Mouse (Mus musculus): ENCODE measurements around the gene Dtx2. TPM values are rescaled to one million over a fixed set of nuclear protein-coding genes. Genes with fewer than 3 reads are reported as not detected.
"Not testable (repeated sequence)": the region's sequence is repeated elsewhere in the genome, so short reads cannot be mapped to it uniquely, and the experiment has no call there.

Dtx2 gene
- polyA plus RNA-seq, 1 experiment from 2014 or later, result 36.5 TPM

DNA sequence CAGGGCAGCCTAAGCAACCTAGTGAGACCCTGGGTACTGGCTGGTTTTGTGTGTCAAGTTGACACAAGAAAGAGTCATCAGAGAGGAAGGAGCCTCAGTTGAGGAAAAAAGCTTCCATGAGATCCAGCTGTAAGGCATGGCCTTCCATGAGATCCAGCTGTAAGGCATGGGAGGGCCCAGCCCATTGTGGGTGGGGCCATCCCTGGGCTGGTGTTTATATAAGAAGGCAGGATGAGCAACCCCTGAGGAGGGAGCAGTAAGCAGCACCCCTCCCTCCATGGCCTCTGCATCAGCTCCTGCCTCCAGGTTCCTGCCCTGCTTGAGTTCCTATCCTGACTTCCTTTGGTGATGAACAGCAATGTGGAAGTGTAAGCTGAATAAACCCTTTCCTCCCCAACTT lies 53.9 kb downstream of the Dtx2 start:
- not testable (repeated sequence) for H3K36me3 ChIP-seq; H3K27me3 ChIP-seq; H3K9me3 ChIP-seq (replicated peaks); H3K4me3 ChIP-seq (replicated peaks); H3K27ac ChIP-seq (replicated peaks); H3K9ac ChIP-seq; H3K4me2 ChIP-seq (replicated peaks); ATAC-seq (ENCODE audit: insufficient number of reproducible peaks, low FRiP score, low TSS enrichment, low read depth)
- peaks cover 13% of the 10 kb centered on the region for H3K4me1 ChIP-seq

DNA sequence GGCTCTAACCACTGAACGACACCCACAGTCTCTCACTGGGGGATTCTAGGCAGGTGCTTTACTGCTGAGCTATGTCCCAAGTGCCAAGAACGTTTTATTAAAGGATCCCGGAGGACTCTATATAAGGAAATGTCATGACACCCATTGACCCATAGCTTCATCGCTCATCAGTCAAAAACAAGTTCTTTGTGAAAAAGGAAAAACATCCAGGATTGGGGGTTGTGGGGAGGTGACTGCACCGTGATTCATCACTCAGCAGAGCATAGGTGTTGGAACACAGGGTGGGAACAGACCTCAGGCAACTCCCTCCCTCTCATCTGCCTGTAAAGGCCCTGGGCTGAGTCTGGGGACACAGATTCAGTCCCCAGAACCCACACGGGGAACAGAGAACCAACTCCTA lies 55.3 kb downstream of the Dtx2 start:
- no peak overlapping the region for H3K27ac ChIP-seq (replicated peaks)
- ATAC-seq (ENCODE audit: insufficient number of reproducible peaks, low FRiP score, low TSS enrichment, low read depth), result no peak
- no peaks in the 10 kb centered on the region for H3K9me3 ChIP-seq (replicated peaks)
- H3K9ac ChIP-seq, result no peak overlapping the region
- no peak overlapping the region for H3K4me2 ChIP-seq (replicated peaks)
- peaks cover 13% of the 10 kb centered on the region for H3K4me1 ChIP-seq
- WGBS, result 65% methylated on average over 6 of the region's 6 CpGs
- no peaks in the 10 kb centered on the region for H3K27me3 ChIP-seq
- no peaks in the 10 kb centered on the region for H3K36me3 ChIP-seq
- no peak overlapping the region for H3K4me3 ChIP-seq (replicated peaks)

DNA sequence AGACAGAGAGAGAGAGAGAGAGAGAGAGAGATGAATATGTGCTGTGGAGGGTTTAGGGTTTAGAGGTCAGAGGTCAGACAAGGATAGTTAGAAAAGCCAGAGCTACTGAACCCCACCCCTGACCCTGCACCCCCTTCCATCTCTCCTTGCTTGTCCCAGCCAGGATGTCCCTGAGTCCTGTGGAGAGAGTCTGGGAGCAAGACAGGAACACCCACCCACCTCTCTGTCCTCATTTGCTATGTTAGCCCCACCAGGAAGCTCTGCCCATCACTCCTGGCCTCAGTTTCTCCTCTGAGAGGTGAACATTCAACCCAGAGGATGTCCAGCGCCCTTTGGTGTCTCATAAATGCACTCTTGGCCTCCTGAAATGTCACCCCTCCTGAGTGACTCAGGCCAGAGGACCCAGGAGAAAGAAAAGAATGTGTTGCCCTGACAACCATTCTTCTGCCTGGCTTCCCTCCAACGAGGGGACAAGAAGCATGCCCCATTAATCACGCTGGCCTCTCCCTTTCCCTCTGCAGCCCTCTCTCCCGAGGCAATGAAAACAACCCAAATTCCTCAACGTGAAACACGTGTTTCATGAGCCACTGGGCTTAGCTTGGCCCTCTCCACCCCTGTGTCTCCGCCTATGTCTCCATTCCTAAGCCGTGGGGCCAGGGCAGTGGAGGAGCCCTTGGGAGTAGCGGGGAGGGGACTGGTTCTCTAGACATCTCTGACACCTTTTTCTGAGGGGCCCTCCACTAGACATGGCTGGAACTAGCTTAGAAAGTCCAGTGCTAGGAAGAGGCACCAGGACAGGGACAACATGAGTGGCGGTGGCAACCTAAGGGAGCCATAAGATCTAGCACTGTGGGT lies 56.9 kb downstream of the Dtx2 start:
- no peak overlapping the region for H3K9ac ChIP-seq
- no peaks in the 10 kb centered on the region for H3K27me3 ChIP-seq
- no peaks in the 10 kb centered on the region for H3K9me3 ChIP-seq (replicated peaks)
- peaks cover 10% of the 10 kb centered on the region for H3K4me1 ChIP-seq
- no peaks in the 10 kb centered on the region for H3K36me3 ChIP-seq
- H3K4me2 ChIP-seq (replicated peaks), result peak overlapping the region; percentile 12; the same call in 1 of the 2 replicates
- no peak overlapping the region for H3K4me3 ChIP-seq (replicated peaks)
- H3K27ac ChIP-seq (replicated peaks), result peak overlapping the region; percentile 60
- WGBS, result 15% methylated on average over 10 of the region's 10 CpGs
- peak; percentile 67 for ATAC-seq (ENCODE audit: insufficient number of reproducible peaks, low FRiP score, low TSS enrichment, low read depth)

DNA sequence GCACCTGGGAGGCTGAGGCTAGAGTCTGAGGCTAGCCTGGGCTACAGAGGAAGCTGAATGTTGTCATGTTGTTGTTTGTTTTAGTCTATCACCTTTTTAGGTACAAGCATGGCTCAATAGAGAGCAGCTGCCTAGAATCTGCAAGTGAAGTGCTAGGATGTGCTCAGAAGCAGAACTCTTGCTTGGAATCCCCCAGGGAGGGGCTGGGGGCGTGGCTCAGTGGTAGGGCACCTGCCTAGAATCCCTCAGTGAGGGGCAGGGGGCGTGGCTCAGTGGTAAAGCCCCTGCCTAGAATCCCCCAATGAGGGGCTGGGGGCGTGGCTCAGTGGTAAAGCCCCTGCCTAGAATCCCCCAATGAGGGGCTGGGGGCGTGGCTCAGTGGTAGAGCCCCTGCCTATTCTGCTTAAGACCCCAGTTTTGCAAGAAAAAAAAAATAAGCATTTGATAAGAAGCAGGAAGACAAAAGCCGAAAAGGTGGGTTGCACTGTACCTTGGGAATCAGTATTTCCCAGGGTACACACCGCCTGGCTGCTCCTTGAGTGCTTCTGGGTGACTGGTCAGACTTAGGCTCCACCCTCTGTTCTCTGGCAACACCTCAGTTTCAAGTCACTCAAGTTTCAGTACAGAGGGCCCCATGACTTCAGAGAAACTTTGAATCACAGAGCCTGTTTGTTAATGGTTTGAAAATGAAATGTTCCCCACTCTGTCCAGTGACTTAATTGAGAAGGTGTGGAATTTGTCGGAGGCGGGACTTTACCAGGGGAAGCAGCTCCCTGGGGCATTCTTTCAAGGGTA lies 58.5 kb downstream of the Dtx2 start:
- Histone ChIP-seq H3K4me2 (replicated peaks) (no peak overlapping the region), H3K9me3 (replicated peaks) (no peaks in the 10 kb centered on the region), H3K4me1 (peaks cover 16% of the 10 kb centered on the region), H3K4me3 (replicated peaks) (no peak overlapping the region), H3K27ac (replicated peaks) (no peak overlapping the region; the same call in 1 of the 2 replicates), H3K9ac (no peak overlapping the region), H3K36me3 (no peaks in the 10 kb centered on the region), H3K27me3 (no peaks in the 10 kb centered on the region)
- WGBS, result 75% methylated on average over 8 of the region's 8 CpGs
- no peak for ATAC-seq (ENCODE audit: insufficient number of reproducible peaks, low FRiP score, low TSS enrichment, low read depth)

DNA sequence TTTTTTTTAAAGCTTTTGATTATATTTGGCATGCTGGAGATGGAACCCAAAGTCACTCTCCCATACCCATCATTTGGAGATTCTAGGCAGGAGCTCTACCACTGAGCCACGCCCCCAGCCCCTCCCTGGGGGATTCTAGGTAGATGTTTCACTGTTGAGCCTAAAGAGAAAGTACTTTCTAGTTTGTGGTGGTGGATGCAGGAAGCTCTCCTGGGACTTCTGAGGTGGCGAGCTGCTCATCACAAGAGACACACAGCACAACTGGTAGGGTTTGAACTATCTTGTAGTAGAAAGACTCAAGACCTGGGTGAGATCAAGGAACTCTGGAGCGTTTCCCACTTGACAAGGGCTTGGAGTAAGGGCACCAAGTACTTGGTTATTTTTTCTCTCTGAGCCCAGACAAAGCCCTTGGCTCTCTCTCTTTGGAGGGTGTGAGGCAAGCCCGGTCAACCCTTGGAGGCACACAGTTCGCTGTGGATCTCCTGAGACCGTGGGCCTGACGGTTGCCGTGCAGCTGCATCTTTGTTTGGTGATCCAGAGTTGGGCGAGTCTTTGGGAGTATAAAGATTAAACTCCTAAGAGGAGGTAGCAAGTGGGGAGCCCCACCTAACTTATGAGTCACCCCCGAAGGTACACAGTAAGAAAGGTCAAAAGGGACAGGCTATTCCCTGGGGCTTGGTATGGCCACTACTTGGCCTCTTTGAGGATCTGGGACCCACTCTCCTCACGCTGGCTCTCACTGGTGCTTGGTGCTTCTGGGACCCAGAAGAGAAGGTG lies 59.9 kb downstream of the Dtx2 start, which contains the start of gene Upk3bl:
Gene Upk3bl, plus strand, starts transcription at position 192 of the 777 bp plus-strand sequence.
- no peaks in the 10 kb centered on the region for H3K27me3 ChIP-seq
- WGBS, result 86% methylated on average over 11 of the region's 11 CpGs
- no peaks in the 10 kb centered on the region for H3K9me3 ChIP-seq (replicated peaks)
- ATAC-seq (ENCODE audit: insufficient number of reproducible peaks, low FRiP score, low TSS enrichment, low read depth), result no peak
- H3K4me1 ChIP-seq, result peaks cover 16% of the 10 kb centered on the region
- H3K4me2 ChIP-seq (replicated peaks), result no peak within 1 kb of the TSS
- no peaks in the 10 kb centered on the region for H3K36me3 ChIP-seq
- no peak within 1 kb of the TSS for H3K27ac ChIP-seq (replicated peaks)
- H3K4me3 ChIP-seq (replicated peaks), result no peak within 1 kb of the TSS
- H3K9ac ChIP-seq, result no peak within 1 kb of the TSS

GRCm38 (mm10) chr5:136056062-136056461 lies 61.5 kb downstream of the Dtx2 start:
- H3K27ac ChIP-seq (replicated peaks), result no peak overlapping the region
- 0 out of 2 replicates have a peak, but pooled peaks cover 3% of the 10 kb centered on the region for H3K27me3 ChIP-seq
- peaks cover 16% of the 10 kb centered on the region for H3K4me1 ChIP-seq
- H3K9ac ChIP-seq, result no peak overlapping the region
- H3K4me3 ChIP-seq (replicated peaks), result no peak overlapping the region
- no peak for ATAC-seq (ENCODE audit: insufficient number of reproducible peaks, low FRiP score, low TSS enrichment, low read depth)
- 32% methylated on average over 4 of the region's 4 CpGs for WGBS
- no peak overlapping the region for H3K4me2 ChIP-seq (replicated peaks)
- H3K9me3 ChIP-seq (replicated peaks), result no peaks in the 10 kb centered on the region
- no peaks in the 10 kb centered on the region for H3K36me3 ChIP-seq

DNA sequence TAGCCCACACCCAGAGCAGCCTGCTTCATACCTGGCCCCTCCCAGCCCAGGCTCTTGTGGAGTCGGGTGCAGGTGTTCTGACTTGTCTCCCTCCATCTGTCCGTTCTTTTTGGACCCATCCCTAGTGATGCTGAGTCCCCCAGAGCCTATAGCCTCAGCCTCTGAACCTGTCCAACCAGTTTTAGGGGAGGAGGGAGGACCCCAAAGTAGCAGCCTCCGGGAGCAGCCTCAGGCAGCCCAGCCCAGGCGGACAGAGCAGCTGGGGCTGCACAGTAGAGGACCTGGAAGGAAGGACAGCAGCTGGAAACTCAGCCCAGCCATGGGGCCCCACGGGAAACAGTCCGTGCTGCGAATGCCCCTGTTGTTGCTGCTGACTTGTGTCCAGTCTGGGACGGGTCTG lies 62.5 kb downstream of the Dtx2 start:
- H3K9me3 ChIP-seq (replicated peaks), result no peaks in the 10 kb centered on the region
- 0 out of 2 replicates have a peak overlapping the region, but pooled peaks have one; percentile 1 for H3K4me3 ChIP-seq (replicated peaks)
- peaks cover 6% of the 10 kb centered on the region; the same call in 1 of the 2 replicates for H3K4me1 ChIP-seq
- WGBS, result 23% methylated on average over 8 of the region's 8 CpGs
- no peak overlapping the region for H3K9ac ChIP-seq
- no peaks in the 10 kb centered on the region for H3K36me3 ChIP-seq
- H3K4me2 ChIP-seq (replicated peaks), result no peak overlapping the region
- H3K27me3 ChIP-seq, result 0 out of 2 replicates have a peak, but pooled peaks cover 3% of the 10 kb centered on the region
- H3K27ac ChIP-seq (replicated peaks), result no peak overlapping the region
- ATAC-seq (ENCODE audit: insufficient number of reproducible peaks, low FRiP score, low TSS enrichment, low read depth), result peak; percentile 22; the same call in 1 of the 2 replicates

DNA sequence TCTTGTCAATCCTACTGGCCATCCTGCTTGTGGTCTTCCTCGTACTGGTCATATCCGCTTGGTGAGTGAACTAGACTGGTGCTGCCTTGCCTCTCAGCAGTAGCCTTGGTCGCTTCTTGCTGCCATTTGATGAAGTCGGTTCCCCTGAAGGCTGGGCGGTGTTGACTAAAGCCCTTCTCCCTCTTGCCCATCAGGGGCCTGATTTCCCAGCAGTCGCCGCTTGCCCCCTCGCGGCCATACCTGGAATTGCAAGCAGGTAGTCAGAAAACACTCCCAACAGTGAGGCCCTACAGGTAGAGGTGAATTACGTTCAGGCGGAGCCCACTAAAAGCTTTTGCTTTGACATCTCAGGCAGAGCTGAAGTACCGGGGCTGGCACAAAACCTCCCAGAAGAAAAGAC lies 67.0 kb downstream of the Dtx2 start:
- WGBS, result 13% methylated on average over 12 of the region's 12 CpGs
- Histone ChIP-seq H3K4me3 (replicated peaks) (no peak overlapping the region), H3K4me1 (peaks cover 6% of the 10 kb centered on the region; the same call in 1 of the 2 replicates), H3K36me3 (no peaks in the 10 kb centered on the region), H3K4me2 (replicated peaks) (no peak overlapping the region), H3K9me3 (replicated peaks) (no peaks in the 10 kb centered on the region), H3K27me3 (0 out of 2 replicates have a peak, but pooled peaks cover 3% of the 10 kb centered on the region), H3K27ac (replicated peaks) (no peak overlapping the region), H3K9ac (no peak overlapping the region)
- ATAC-seq (ENCODE audit: insufficient number of reproducible peaks, low FRiP score, low TSS enrichment, low read depth), result no peak

GRCm38 (mm10) chr5:136063920-136064319 lies 69.3 kb downstream of the Dtx2 start:
- Histone ChIP-seq H3K36me3 (no peaks in the 10 kb centered on the region), H3K4me3 (replicated peaks) (no peak overlapping the region), H3K4me2 (replicated peaks) (no peak overlapping the region), H3K27ac (replicated peaks) (no peak overlapping the region), H3K9me3 (replicated peaks) (no peaks in the 10 kb centered on the region), H3K4me1 (no peaks in the 10 kb centered on the region), H3K27me3 (0 out of 2 replicates have a peak, but pooled peaks cover 3% of the 10 kb centered on the region), H3K9ac (no peak overlapping the region)
- 85% methylated on average over 10 of the region's 10 CpGs for WGBS
- no peak for ATAC-seq (ENCODE audit: insufficient number of reproducible peaks, low FRiP score, low TSS enrichment, low read depth)

DNA sequence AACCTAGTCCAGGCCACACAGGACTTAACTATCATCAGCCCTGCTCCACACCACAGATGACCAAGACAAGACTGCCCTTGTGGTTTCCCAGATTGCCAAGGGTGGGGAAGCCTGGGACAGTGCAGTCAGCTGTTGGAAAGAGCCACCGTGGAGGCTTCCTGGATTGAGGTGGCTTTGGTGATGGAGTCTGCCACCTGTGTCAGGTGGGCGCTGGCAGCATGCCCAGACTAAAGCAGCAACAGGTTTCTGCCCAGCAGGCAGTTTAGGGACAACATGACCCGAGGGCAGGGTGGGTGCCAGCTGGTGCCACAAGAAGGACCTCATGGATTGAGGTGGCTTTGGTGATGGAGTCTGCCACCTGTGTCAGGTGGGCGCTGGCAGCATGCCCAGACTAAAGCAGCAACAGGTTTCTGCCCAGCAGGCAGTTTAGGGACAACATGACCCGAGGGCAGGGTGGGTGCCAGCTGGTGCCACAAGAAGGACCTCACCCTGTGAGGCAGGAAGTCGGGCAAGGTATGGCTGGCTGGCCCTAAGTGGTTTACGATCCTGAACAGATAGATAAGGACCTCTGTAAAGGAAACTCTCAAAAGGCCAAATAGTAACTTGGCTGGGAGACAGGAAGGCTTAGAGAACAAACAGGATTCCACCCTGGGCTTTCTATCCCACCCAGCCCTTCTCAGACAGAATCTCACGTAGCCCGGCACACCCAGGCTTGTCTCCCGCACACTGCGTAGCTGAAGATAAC lies 72.0 kb downstream of the Dtx2 start:
- H3K27me3 ChIP-seq; H3K9me3 ChIP-seq (replicated peaks); H3K9ac ChIP-seq; H3K4me1 ChIP-seq; H3K4me2 ChIP-seq (replicated peaks); H3K36me3 ChIP-seq; ATAC-seq (ENCODE audit: insufficient number of reproducible peaks, low FRiP score, low TSS enrichment, low read depth); H3K27ac ChIP-seq (replicated peaks); H3K4me3 ChIP-seq (replicated peaks): not testable (repeated sequence)
- 63% methylated on average over 11 of the region's 11 CpGs for WGBS

All from embryonic facial prominence, embryonic 15.5 days (tissue).